Mouse (Mus musculus) kidney, embryonic 14.5 days (tissue): ENCODE measurements at regions not wholly inside any gene's neighbourhood (a gene's known extent, or its start where the extent isn't known, plus 50 kb on each side); places are given as distances from the start of the nearest gene placed in this dataset.

ENCODE experiments used
- ATAC-seq: fragments of 200-750 bp; cut with Nextera tagmentation; 2 replicates; pipeline ENCODE4 v1.8.0; 2017; ENCODE audit warnings: moderate number of reproducible peaks, mild to moderate bottlenecking, moderate TSS enrichment, moderate library complexity; ENCODE audit not compliant: low FRiP score, low TSS enrichment
- H3K27ac ChIP-seq: fragments of 300-500 bp; sonication (generic); 2 replicates; pipeline ENCODE4 v1.5.1; 2014; ENCODE audit warnings: low read depth, mild to moderate bottlenecking, low read length, moderate library complexity, mixed read lengths
- H3K27me3 ChIP-seq: fragments of 300-500 bp; sonication (generic); 2 replicates; pipeline ENCODE4 v1.6.1; 2014; ENCODE audit warnings: mild to moderate bottlenecking, low read length; ENCODE audit not compliant: control insufficient read depth, insufficient read depth
- H3K36me3 ChIP-seq: fragments of 300-500 bp; sonication (generic); 2 replicates; pipeline ENCODE4 v1.6.1; 2014; ENCODE audit warnings: low read length, mixed read lengths; ENCODE audit not compliant: control insufficient read depth, insufficient read depth
- H3K4me1 ChIP-seq: fragments of 300-500 bp; sonication (generic); 2 replicates; pipeline ENCODE4 v1.6.1; 2014; ENCODE audit warnings: low read length, mixed read lengths; ENCODE audit not compliant: control insufficient read depth, insufficient read depth
- H3K4me2 ChIP-seq: fragments of 300-500 bp; sonication (generic); replicated peaks from 2 replicates; pipeline ENCODE4 v1.6.1; 2014; ENCODE audit warnings: low read depth, mild to moderate bottlenecking, low read length
- H3K4me3 ChIP-seq: fragments of 300-500 bp; sonication (generic); 2 replicates; pipeline ENCODE4 v1.5.1; 2014; ENCODE audit warnings: mild to moderate bottlenecking, low read length
- H3K9ac ChIP-seq: fragments of 300-500 bp; sonication (generic); 2 replicates; pipeline ENCODE4 v1.6.1; 2014; ENCODE audit warnings: low read depth, mild to moderate bottlenecking, low read length, moderate library complexity
- H3K9me3 ChIP-seq: fragments of 300-500 bp; sonication (generic); 2 replicates; pipeline ENCODE4 v1.6.1; 2016; ENCODE audit warnings: low read length; ENCODE audit not compliant: control insufficient read depth
- WGBS: fragments of 180-500 bp; shearing (Covaris S2); extraction: QIAGEN DNeasy Blood & Tissue Kit; methylation state at CpG from one replicate; pipeline ENCODE4 v1.1.7; 2014; 5-methylcytosine and 5-hydroxymethylcytosine counted together

DNA sequence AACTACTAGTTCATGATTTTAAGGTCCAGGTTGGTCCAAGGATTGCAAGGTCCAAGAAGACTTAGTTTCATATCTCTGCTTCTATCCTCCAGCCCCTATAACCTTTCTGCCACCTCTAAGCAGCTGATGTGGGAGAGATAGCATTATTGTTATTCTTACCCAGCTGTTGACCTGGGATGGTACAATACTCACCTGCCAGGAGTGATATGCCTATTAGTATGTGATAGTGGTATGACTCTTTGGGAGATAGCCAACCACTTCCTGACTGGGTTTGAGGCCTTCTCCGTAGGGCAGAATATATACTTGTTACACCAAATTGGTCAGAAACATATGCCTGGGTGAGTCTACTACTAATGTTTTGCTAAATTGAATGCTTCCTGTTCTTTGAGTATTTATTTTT, 137.4 kb upstream of the Tprg start:
- Histone ChIP-seq H3K27me3 (no peaks in the 10 kb centered on the region), H3K9ac (no peak overlapping the region), H3K27ac (no peak overlapping the region), H3K4me3 (no peak overlapping the region), H3K36me3 (no peaks in the 10 kb centered on the region), H3K4me1 (no peaks in the 10 kb centered on the region), H3K9me3 (no peaks in the 10 kb centered on the region), H3K4me2 (no peak overlapping the region)
- no peak for ATAC-seq
- 91% methylated on average over 1 of the region's 1 CpGs for WGBS

GRCm38 (mm10) chr16:25176870-25177269, 109.7 kb upstream of the Tprg start:
- Histone ChIP-seq H3K36me3 (no peaks in the 10 kb centered on the region), H3K9ac (no peak overlapping the region), H3K9me3 (no peaks in the 10 kb centered on the region), H3K27me3 (no peaks in the 10 kb centered on the region), H3K4me3 (no peak overlapping the region), H3K27ac (no peak overlapping the region), H3K4me1 (no peaks in the 10 kb centered on the region), H3K4me2 (no peak overlapping the region)
- no peak for ATAC-seq

DNA sequence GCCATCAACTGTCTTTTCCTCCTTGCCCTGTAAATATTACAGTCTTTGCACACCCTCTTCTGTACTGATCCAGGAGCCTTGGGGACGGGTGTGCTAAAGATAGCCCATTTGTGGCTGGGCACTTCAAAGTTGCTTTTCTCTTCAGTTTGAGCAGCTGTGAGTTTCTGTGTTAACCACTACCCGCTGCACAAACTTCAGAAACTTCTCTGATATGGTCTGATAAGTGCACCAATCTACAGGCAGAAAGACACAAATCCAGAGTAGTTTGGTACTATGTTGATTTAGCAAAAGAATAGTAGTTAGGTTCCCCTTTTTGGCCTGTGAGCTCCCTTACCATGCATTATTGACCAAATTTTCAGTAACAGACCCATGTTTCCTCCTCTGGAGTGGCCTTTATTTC, 108.6 kb upstream of the Tprg start:
- 83% methylated on average over 2 of the region's 2 CpGs for WGBS
- H3K9me3 ChIP-seq, result no peaks in the 10 kb centered on the region
- no peak for ATAC-seq
- H3K4me2 ChIP-seq, result no peak overlapping the region
- H3K9ac ChIP-seq, result no peak overlapping the region
- no peaks in the 10 kb centered on the region for H3K36me3 ChIP-seq
- H3K4me1 ChIP-seq, result no peaks in the 10 kb centered on the region
- no peak overlapping the region for H3K4me3 ChIP-seq
- no peaks in the 10 kb centered on the region for H3K27me3 ChIP-seq
- H3K27ac ChIP-seq, result no peak overlapping the region

DNA sequence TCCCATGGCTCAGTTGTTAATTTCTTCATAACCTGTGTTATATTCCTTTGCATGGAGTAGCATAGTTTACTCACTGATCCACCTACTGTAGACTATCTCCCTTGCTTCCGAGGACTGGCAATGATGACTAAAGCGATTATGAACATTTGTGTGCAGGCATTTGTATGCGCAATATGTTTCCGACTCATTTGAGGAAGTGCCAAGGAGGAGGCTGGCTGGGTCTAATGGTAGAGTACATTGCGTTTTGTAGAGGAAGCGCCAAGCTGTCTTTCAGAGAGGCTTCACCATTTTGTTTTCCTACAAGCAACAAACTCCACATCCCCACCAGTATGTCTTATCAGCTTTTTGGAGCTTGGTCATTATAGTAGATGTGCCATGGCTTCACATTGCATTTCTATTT, 104.7 kb upstream of the Tprg start:
- WGBS, result 93% methylated on average over 6 of the region's 6 CpGs
- H3K4me1 ChIP-seq, result no peaks in the 10 kb centered on the region
- H3K4me2 ChIP-seq, result no peak overlapping the region
- H3K9me3 ChIP-seq, result no peaks in the 10 kb centered on the region
- ATAC-seq, result no peak
- no peak overlapping the region for H3K9ac ChIP-seq
- H3K27me3 ChIP-seq, result no peaks in the 10 kb centered on the region
- no peak overlapping the region for H3K27ac ChIP-seq
- H3K36me3 ChIP-seq, result no peaks in the 10 kb centered on the region
- H3K4me3 ChIP-seq, result no peak overlapping the region

DNA sequence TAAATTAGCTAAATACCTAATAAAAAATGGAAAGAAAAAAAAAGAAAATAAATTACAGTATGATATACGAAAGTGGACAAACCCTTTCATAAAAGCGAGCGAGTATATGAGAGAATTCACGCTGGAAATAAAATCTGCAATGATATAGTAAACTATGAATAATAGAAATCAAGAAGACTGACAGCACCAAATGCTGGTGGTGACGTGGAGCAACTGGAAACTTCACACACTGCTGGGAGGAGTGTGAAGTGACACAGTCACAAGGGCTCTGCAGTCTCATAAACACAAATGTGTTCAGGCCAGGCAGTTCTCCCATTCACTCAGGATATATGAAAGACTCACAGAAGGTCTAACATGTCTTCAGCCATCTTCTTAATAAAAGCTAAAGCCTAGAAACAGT, 89.5 kb upstream of the Tprg start:
- 92% methylated on average over 5 of the region's 5 CpGs for WGBS
- no peak for ATAC-seq
- H3K27ac ChIP-seq, result no peak overlapping the region
- H3K9ac ChIP-seq, result no peak overlapping the region
- H3K4me2 ChIP-seq, result no peak overlapping the region
- no peaks in the 10 kb centered on the region for H3K4me1 ChIP-seq
- H3K9me3 ChIP-seq, result no peaks in the 10 kb centered on the region
- no peaks in the 10 kb centered on the region for H3K36me3 ChIP-seq
- no peaks in the 10 kb centered on the region for H3K27me3 ChIP-seq
- no peak overlapping the region for H3K4me3 ChIP-seq

GRCm38 (mm10) chr16:25198844-25199243, 87.8 kb upstream of the Tprg start:
- 69% methylated on average over 3 of the region's 3 CpGs for WGBS
- no peak for ATAC-seq
- H3K9me3 ChIP-seq, result no peaks in the 10 kb centered on the region
- H3K27me3 ChIP-seq, result no peaks in the 10 kb centered on the region
- H3K4me1 ChIP-seq, result no peaks in the 10 kb centered on the region
- no peak overlapping the region for H3K9ac ChIP-seq
- H3K36me3 ChIP-seq, result no peaks in the 10 kb centered on the region
- no peak overlapping the region for H3K4me3 ChIP-seq
- no peak overlapping the region for H3K27ac ChIP-seq
- no peak overlapping the region for H3K4me2 ChIP-seq

GRCm38 (mm10) chr16:25199984-25200383, 86.6 kb upstream of the Tprg start:
- H3K36me3 ChIP-seq, result no peaks in the 10 kb centered on the region
- H3K4me1 ChIP-seq, result no peaks in the 10 kb centered on the region
- no peak overlapping the region for H3K4me2 ChIP-seq
- no peak overlapping the region for H3K9ac ChIP-seq
- no peak for ATAC-seq
- no peaks in the 10 kb centered on the region for H3K9me3 ChIP-seq
- no peak overlapping the region for H3K4me3 ChIP-seq
- H3K27ac ChIP-seq, result no peak overlapping the region
- no peaks in the 10 kb centered on the region for H3K27me3 ChIP-seq

DNA sequence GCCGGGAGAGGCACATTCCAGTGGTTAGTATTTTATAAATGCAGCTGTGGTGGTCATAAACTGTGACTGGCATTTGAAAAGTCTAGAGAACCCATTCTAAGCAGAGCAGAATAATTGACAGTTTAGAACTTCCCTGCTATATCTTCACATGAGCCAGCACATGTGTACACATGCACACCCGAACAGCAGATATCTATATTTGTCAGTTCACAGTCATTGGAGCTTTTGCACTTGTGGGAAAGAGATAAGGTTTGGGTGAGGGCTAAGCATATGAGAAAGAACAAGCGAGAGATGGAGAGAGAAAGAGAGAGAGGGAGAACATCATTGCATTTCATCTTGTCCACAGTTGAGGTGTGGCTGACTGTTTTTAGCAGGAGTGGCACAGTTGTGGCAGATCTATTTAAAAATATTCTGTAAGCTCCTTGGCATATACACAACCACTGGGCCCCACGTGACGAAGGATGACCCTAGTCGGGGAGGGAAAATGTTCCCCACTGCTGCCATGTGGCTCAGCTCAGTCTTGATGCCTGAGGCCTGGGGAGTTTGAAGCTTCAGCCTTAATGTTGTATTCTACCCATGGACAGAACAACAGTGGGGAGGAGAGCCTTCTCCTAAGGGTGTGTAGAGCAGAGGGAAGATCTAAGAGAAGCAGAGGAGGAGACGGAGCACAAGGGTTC, 85.4 kb upstream of the Tprg start:
- H3K27ac ChIP-seq, result no peak overlapping the region
- WGBS, result 86% methylated on average over 7 of the region's 7 CpGs
- H3K4me3 ChIP-seq, result no peak overlapping the region
- ATAC-seq, result no peak
- no peak overlapping the region for H3K9ac ChIP-seq
- no peaks in the 10 kb centered on the region for H3K9me3 ChIP-seq
- H3K4me2 ChIP-seq, result no peak overlapping the region
- H3K4me1 ChIP-seq, result no peaks in the 10 kb centered on the region
- H3K27me3 ChIP-seq, result no peaks in the 10 kb centered on the region
- no peaks in the 10 kb centered on the region for H3K36me3 ChIP-seq

DNA sequence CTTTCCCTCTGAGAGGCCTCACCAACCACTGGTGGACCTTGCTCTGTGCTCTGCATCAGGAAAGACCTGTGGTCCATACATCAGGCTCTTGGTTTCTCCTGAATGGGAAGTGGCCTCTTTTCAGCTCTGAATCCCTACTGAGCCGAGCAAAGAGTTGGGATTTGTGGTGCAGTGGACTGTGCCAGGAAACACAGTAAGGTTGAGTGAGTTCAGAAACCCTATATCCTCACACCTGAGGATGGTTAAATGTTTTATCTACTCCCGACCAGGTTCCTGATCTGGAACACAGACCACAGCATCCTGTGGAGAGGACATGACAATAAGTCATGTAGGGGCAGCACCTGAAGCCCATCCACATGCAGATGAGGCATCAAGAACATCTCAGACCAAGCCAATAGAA, 73.4 kb upstream of the Tprg start:
- H3K4me2 ChIP-seq, result no peak overlapping the region
- no peak overlapping the region for H3K9ac ChIP-seq
- no peak overlapping the region for H3K27ac ChIP-seq
- 38% methylated on average over 2 of the region's 2 CpGs for WGBS
- no peaks in the 10 kb centered on the region for H3K36me3 ChIP-seq
- H3K27me3 ChIP-seq, result no peaks in the 10 kb centered on the region
- H3K4me1 ChIP-seq, result no peaks in the 10 kb centered on the region
- peak; percentile 52; the same call in 1 of the 2 replicates for ATAC-seq
- no peak overlapping the region for H3K4me3 ChIP-seq
- no peaks in the 10 kb centered on the region for H3K9me3 ChIP-seq
